Mouse (Mus musculus): ENCODE results near the gene Ces3b. TPM values are rescaled to one million over a fixed set of nuclear protein-coding genes. Genes with fewer than 3 reads are reported as not detected.
"Not testable (repeated sequence)": the region's sequence is repeated elsewhere in the genome, so short reads cannot be mapped to it uniquely, and the experiment has no call there.

The Ces3b gene
- polyA plus RNA-seq, 1 experiment from 2014 or later: not detected

DNA sequence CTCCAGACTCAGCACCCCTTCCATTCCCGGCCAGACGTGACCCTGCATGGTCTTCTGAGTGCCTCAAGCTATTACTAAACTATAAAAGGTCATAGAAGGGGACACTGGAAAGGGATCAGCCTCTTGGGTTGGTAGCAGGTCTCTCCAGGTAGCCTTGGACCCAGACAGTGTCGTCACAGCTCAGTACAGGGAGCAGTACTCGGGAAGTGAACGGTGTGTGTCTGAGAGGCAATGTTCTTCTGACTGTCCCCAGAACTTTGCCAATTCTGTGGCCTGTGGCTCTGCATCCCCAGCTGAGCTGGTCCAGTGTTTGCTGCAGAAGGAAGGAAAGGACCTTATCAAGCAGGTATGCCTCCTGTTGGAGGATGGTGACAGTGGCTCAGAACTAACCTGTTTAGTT, 4.6 kb downstream of the Ces3b start:
- not testable (repeated sequence) for H3K27me3 ChIP-seq (replicated peaks); H3K27ac ChIP-seq; H3K4me3 ChIP-seq (replicated peaks); H3K36me3 ChIP-seq; H3K9ac ChIP-seq; H3K9me3 ChIP-seq; ATAC-seq; H3K4me1 ChIP-seq (replicated peaks); H3K4me2 ChIP-seq (replicated peaks)
- 85% methylated on average over 5 of the region's 5 CpGs for WGBS

DNA sequence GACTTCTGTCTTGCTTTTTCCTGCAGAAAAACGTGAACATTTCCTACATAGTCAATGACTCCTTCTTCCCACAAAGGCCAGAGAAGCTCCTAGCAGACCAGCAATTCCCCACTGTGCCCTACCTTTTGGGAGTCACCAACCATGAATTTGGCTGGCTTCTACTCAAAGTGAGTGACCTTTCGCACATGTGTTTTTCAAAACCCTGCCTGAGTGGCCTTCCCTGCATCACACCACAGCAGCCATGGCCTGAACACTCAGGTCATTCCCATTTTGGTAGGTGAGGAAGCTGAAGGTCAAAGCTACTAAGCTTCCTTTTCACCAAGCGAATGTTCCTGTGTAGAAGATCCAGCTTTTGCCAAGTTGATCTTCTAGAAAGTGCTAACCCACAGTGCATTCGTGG, 5.0 kb downstream of the Ces3b start:
- Histone ChIP-seq H3K36me3 (no peaks in the 10 kb centered on the region), H3K9ac (no peak overlapping the region), H3K9me3 (no peaks in the 10 kb centered on the region), H3K27me3 (replicated peaks) (no peaks in the 10 kb centered on the region), H3K27ac (no peak overlapping the region), H3K4me3 (replicated peaks) (no peak overlapping the region), H3K4me1 (replicated peaks) (no peaks in the 10 kb centered on the region), H3K4me2 (replicated peaks) (no peak overlapping the region)
- ATAC-seq: no peak
- 73% methylated on average over 4 of the region's 4 CpGs for WGBS

DNA sequence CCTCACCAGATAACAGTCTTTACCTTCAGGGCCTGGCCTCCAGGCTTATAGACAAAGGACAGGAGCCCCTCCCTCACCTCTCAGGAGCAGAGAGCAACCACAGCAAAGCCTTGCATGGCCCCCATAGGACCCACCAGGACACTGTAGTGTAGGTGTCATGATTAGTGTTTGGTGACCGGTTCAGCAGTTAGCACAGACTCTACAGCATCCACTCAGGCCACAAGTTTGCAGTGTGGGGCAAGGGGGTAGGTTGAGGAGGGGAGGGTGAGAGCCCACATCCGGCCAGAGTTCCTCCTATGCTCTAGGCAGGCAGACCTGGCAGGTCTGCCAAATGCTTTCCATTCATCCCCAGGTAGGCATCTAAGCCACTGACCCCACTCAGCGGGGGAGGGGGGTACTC, 10.4 kb downstream of the Ces3b start:
- WGBS: 73% methylated on average over 3 of the region's 3 CpGs

GRCm38 (mm10) chr8:105102101-105102785, 18.7 kb downstream of the Ces3b start:
- ATAC-seq; H3K36me3 ChIP-seq; H3K4me1 ChIP-seq (replicated peaks); H3K27ac ChIP-seq; H3K27me3 ChIP-seq (replicated peaks); H3K4me2 ChIP-seq (replicated peaks); H3K4me3 ChIP-seq (replicated peaks); H3K9ac ChIP-seq; H3K9me3 ChIP-seq: not testable (repeated sequence)
- WGBS: 84% methylated on average over 4 of the region's 4 CpGs

More for the DNA sequence above, 10.4 kb downstream of the Ces3b start:
- no peak overlapping the region for H3K4me2 ChIP-seq (replicated peaks)
- H3K27ac ChIP-seq: no peak overlapping the region
- no peak overlapping the region for H3K9ac ChIP-seq
- no peak overlapping the region for H3K4me3 ChIP-seq (replicated peaks)
- H3K36me3 ChIP-seq: no peaks in the 10 kb centered on the region
- no peaks in the 10 kb centered on the region for H3K9me3 ChIP-seq
- ATAC-seq: no peak
- H3K27me3 ChIP-seq (replicated peaks): no peaks in the 10 kb centered on the region
- H3K4me1 ChIP-seq (replicated peaks): no peaks in the 10 kb centered on the region

DNA sequence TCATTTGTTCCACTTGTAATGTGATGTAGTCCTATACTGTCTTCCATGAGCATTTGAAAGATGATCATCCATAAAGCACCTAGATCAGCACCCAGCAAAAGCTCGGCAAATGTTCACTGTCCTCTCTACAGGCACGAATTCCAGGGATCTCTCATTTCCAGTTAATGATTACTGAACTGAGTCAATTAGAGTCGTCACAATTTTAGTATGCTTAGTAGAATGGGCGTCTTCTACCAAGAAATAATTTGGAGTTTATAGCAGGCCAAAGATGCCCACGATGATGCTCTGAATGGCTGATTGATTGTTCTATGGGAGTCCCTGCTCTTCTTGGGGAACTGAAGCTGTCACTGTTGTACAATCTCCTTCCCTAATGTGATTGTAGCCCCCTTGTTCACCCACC, 20.1 kb downstream of the Ces3b start:
- H3K27ac ChIP-seq; H3K27me3 ChIP-seq (replicated peaks); H3K9ac ChIP-seq: not testable (repeated sequence)

DNA sequence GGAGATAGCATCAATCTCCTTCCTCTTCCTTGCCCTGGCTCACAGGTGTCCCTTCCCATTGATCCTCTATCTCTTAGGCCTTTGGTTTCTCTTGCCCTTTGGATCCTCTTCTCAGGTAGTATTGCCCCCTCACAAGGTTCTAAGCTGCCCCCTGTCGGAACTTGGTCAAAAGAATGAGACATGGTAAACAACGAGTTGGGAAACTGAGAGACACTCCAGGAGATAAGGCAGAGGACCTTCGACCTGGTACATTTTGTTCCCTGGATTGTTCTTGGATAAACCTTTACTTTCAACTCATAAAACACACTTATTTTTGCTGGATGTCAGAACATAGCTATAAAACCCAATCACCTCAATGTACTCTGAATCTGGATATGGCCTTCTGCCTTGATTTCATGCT, 20.7 kb downstream of the Ces3b start:
- no peak overlapping the region for H3K27ac ChIP-seq
- H3K9ac ChIP-seq: no peak overlapping the region
- no peak overlapping the region for H3K4me2 ChIP-seq (replicated peaks)
- no peak for ATAC-seq
- no peaks in the 10 kb centered on the region for H3K36me3 ChIP-seq
- no peaks in the 10 kb centered on the region for H3K4me1 ChIP-seq (replicated peaks)
- no peaks in the 10 kb centered on the region for H3K27me3 ChIP-seq (replicated peaks)
- WGBS: 76% methylated on average over 3 of the region's 3 CpGs
- H3K9me3 ChIP-seq: no peaks in the 10 kb centered on the region
- no peak overlapping the region for H3K4me3 ChIP-seq (replicated peaks)

More for the DNA sequence above, 20.1 kb downstream of the Ces3b start:
- ATAC-seq; H3K36me3 ChIP-seq; H3K4me2 ChIP-seq (replicated peaks); H3K4me1 ChIP-seq (replicated peaks); H3K9me3 ChIP-seq; H3K4me3 ChIP-seq (replicated peaks): not testable (repeated sequence)
- WGBS: 63% methylated on average over 5 of the region's 5 CpGs

DNA sequence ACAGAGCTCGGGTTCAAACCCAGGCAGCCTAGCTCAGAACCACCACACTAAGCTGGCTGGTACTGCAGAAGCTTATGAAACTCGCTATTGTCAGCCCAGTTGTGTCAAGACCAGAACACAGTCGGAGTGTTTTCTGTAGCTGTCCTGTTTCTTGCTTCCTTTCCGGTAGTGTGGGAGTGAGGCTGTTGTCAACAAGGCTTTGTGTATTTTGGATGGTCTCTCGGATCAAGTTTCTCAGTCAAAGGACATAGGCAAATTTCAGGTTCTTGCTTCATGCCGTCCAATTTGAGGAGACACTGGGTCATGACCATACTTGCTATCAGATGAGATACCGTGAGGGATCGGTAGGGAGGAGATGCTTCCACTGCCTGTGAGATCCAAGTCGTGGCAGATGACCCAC, 46.3 kb downstream of the Ces3b start:
- Histone ChIP-seq H3K4me3 (replicated peaks) (no peak overlapping the region), H3K36me3 (no peaks in the 10 kb centered on the region), H3K9me3 (no peaks in the 10 kb centered on the region), H3K27me3 (replicated peaks) (no peaks in the 10 kb centered on the region), H3K9ac (no peak overlapping the region), H3K27ac (no peak overlapping the region), H3K4me1 (replicated peaks) (no peaks in the 10 kb centered on the region), H3K4me2 (replicated peaks) (no peak overlapping the region)
- ATAC-seq: no peak
- WGBS: 83% methylated on average over 9 of the region's 9 CpGs

DNA sequence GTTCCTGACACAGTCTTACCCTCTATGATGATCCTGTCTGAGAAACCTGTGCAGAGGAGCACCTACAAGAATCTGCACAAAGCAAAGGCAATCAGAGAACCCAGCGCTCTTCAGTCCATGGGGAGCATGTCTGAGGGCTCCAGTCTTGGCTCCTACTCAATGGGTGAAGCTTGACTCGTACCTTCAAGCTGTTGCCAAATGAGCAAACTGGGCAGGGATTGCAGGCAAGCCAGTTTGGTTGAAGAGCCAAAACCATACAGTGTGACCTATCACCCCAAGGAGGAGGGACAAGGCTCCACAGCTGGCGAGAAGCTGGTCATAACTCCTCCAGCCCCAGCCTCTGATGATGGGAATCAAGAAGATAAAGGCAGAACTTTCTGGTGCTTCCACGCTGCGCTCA, 48.0 kb downstream of the Ces3b start, which contains the start of gene Ces4a:
TSS of gene Ces4a (plus strand) at position 292 of the 400 bp plus-strand sequence.
- 82% methylated on average over 5 of the region's 5 CpGs for WGBS
- Histone ChIP-seq H3K27me3 (replicated peaks) (no peaks in the 10 kb centered on the region), H3K4me2 (replicated peaks) (no peak within 1 kb of the TSS)

DNA sequence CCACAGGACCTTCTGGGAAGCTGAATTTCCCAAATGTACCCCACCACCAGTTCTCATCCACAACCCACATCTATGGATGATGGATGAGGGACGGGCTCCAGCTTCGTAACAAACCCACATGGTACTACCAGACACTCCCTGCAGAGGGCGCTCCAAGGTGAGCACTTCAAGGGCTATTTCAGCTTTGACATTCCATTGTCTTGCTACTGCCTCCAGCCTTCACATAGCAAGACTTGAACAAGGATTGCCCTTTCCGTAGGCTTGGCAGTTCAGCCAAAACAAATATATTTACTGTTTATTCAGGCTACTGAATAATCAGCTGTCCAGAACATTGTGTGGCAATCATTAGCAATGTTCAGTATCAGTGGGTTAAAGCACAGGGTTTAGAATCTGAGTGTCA, 54.9 kb downstream of the Ces3b start:
- 22% methylated on average over 4 of the region's 4 CpGs for WGBS
- Histone ChIP-seq H3K9ac (no peak overlapping the region), H3K4me1 (replicated peaks) (no peaks in the 10 kb centered on the region), H3K9me3 (no peaks in the 10 kb centered on the region), H3K36me3 (no peaks in the 10 kb centered on the region), H3K27me3 (replicated peaks) (peaks cover 4% of the 10 kb centered on the region; the same call in 1 of the 2 replicates), H3K27ac (no peak overlapping the region), H3K4me2 (replicated peaks) (no peak overlapping the region), H3K4me3 (replicated peaks) (no peak overlapping the region)
- ATAC-seq: no peak

More for the DNA sequence above, 48.0 kb downstream of the Ces3b start, which contains the start of gene Ces4a:
- no peak within 1 kb of the TSS for H3K4me3 ChIP-seq (replicated peaks)
- no peak within 1 kb of the TSS for H3K27ac ChIP-seq
- H3K9me3 ChIP-seq: no peaks in the 10 kb centered on the region
- ATAC-seq: no peak
- H3K4me1 ChIP-seq (replicated peaks): no peaks in the 10 kb centered on the region
- H3K9ac ChIP-seq: no peak within 1 kb of the TSS
- H3K36me3 ChIP-seq: no peaks in the 10 kb centered on the region

DNA sequence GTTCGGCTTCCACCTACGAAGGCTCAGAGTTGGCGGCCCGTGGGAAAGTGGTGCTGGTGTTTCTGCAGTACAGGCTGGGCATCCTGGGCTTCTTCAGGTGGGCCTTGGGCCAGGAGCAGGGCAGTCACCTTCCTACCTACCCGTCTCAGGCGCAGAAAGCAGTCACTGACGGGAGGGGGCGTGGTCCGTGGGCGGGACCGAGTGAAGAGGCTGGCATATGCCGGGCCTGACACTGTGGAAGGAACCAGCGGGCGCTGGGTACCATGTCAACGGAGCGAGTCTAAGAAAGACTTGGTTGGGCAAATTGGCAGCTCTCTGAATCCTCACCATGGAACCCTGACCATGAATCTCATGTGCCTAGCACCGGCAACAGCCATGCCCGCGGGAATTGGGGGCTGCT, 58.8 kb downstream of the Ces3b start:
- Histone ChIP-seq H3K9me3 (no peaks in the 10 kb centered on the region), H3K27me3 (replicated peaks) (peaks cover 4% of the 10 kb centered on the region; the same call in 1 of the 2 replicates), H3K36me3 (no peaks in the 10 kb centered on the region), H3K9ac (no peak overlapping the region), H3K4me3 (replicated peaks) (no peak overlapping the region), H3K4me2 (replicated peaks) (peak overlapping the region; percentile 6; the same call in 1 of the 2 replicates), H3K27ac (no peak overlapping the region), H3K4me1 (replicated peaks) (no peaks in the 10 kb centered on the region)
- ATAC-seq: no peak
- 34% methylated on average over 19 of the region's 19 CpGs for WGBS

Other genes with a start within 250 kb of the Ces3b start
- 1.1 and 1.6 TPM in 2 replicates for gene Ces2c, start 236.7 kb upstream of the Ces3b start, polyA plus RNA-seq (2015; fragmentation: Nextera tagmentation; extraction: Ambion mirVana)
- 25.4 and 34.4 TPM in 2 replicates for gene Ces2e, start 157.5 kb upstream of the Ces3b start, polyA plus RNA-seq (2015; fragmentation: Nextera tagmentation; extraction: Ambion mirVana)
- gene Ces2f, start 136.4 kb upstream of the Ces3b start, polyA plus RNA-seq (2015; fragmentation: Nextera tagmentation; extraction: Ambion mirVana): not detected in 2 replicates
- 0.54 and 0.82 TPM in 2 replicates for gene Ces2g, start 122.0 kb upstream of the Ces3b start, polyA plus RNA-seq (2015; fragmentation: Nextera tagmentation; extraction: Ambion mirVana)
- not detected in 2 replicates for gene Ces2h, start 82.9 kb upstream of the Ces3b start, polyA plus RNA-seq (2015; fragmentation: Nextera tagmentation; extraction: Ambion mirVana)
- not detected in 2 replicates for gene Ces3a, start 35.2 kb upstream of the Ces3b start, polyA plus RNA-seq (2015; fragmentation: Nextera tagmentation; extraction: Ambion mirVana)
- not detected in 2 replicates for gene Ces4a, start 48.0 kb downstream of the Ces3b start, polyA plus RNA-seq (2015; fragmentation: Nextera tagmentation; extraction: Ambion mirVana)
- gene Cbfb, start 86.9 kb downstream of the Ces3b start, polyA plus RNA-seq (2015; fragmentation: Nextera tagmentation; extraction: Ambion mirVana): 38.8 and 47.1 TPM in 2 replicates
- 20.6 and 21.8 TPM in 2 replicates for gene D230025D16Rik, start 141.4 kb downstream of the Ces3b start, polyA plus RNA-seq (2015; fragmentation: Nextera tagmentation; extraction: Ambion mirVana)
- gene B3gnt9, start 171.4 kb downstream of the Ces3b start, polyA plus RNA-seq (2015; fragmentation: Nextera tagmentation; extraction: Ambion mirVana): 18.8 and 19.5 TPM in 2 replicates
- 36.7 and 39.2 TPM in 2 replicates for gene Tradd, start 180.9 kb downstream of the Ces3b start, polyA plus RNA-seq (2015; fragmentation: Nextera tagmentation; extraction: Ambion mirVana)
- 4.4 and 5.0 TPM in 2 replicates for gene Fbxl8, start 180.9 kb downstream of the Ces3b start, polyA plus RNA-seq (2015; fragmentation: Nextera tagmentation; extraction: Ambion mirVana)
- 0.10 and 0.11 TPM in 2 replicates for gene Hsf4, start 186.0 kb downstream of the Ces3b start, polyA plus RNA-seq (2015; fragmentation: Nextera tagmentation; extraction: Ambion mirVana)
- 1.0 and 1.2 TPM in 2 replicates for gene Nol3, start 192.4 kb downstream of the Ces3b start, polyA plus RNA-seq (2015; fragmentation: Nextera tagmentation; extraction: Ambion mirVana)
- 8.3 and 8.6 TPM in 2 replicates for gene 4931428F04Rik, start 206.1 kb downstream of the Ces3b start, polyA plus RNA-seq (2015; fragmentation: Nextera tagmentation; extraction: Ambion mirVana)
- 8.0 and 8.7 TPM in 2 replicates for gene Exoc3l, start 212.3 kb downstream of the Ces3b start, polyA plus RNA-seq (2015; fragmentation: Nextera tagmentation; extraction: Ambion mirVana)
- gene E2f4, start 213.9 kb downstream of the Ces3b start, polyA plus RNA-seq (2015; fragmentation: Nextera tagmentation; extraction: Ambion mirVana): 84.9 and 90.4 TPM in 2 replicates
- 18.3 and 21.2 TPM in 2 replicates for gene Elmo3, start 221.8 kb downstream of the Ces3b start, polyA plus RNA-seq (2015; fragmentation: Nextera tagmentation; extraction: Ambion mirVana)
- gene Lrrc29, start 242.5 kb downstream of the Ces3b start, polyA plus RNA-seq (2015; fragmentation: Nextera tagmentation; extraction: Ambion mirVana): 1.3 and 2.3 TPM in 2 replicates
- gene Tmem208, start 242.6 kb downstream of the Ces3b start, polyA plus RNA-seq (2015; fragmentation: Nextera tagmentation; extraction: Ambion mirVana): 128 and 151 TPM in 2 replicates

Measured in intestine, embryonic 15.5 days (tissue).